Comparison of ENCODE assay signal across 11 mouse cellular contexts in the genomic region with DNA sequence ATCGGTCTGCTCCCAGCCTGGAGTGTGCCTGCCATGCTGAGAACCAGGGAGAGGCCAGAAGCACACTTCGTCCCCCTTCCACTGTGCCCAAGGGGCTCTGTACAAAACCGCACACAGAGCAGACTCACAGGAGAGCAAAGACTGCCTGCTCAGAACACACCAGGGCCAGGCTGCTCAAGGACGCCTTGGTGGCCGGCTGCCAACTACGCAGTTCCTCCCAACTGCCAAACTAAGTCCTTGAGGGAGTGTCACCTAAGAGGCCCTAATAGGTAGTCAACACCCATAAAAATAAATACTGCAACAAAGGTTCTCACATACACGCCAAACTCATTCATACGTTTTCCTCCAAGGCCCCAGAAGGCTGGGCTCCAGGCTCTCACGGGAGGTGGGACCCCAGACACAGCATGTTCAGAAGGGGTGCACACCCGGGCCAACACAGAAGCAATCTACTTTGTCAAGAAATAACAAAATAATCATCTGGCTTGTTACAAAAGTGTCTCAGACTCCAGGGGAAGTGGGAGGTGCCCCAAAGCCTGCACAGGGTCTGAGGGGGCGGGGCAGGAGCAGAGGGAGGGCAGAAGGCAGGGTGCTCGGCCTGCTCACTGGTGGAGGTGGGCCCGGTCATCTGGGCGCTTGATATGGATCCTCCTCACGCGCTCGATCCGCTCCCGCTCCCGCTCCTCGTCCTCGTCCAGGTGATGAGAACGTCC. TPM values are rescaled to one million over a fixed set of nuclear protein-coding genes. Genes with fewer than 3 reads are reported as not detected.
A peak's percentile ranks its signal among the peaks of the same experiment; 100 is the strongest.
DNase-seq lines count a peak whose midpoint lies in the region; ATAC-seq lines count a peak whose summit lies in the region.
"Had no signal": no experiment of that assay in that cellular context is flagged by ENCODE, and none has a peak within 500 bp of the region (broad histone marks: within the 10 kb centered on the region; RNA-seq: fewer than 3 reads in every experiment).

No protein-coding gene starts in this region.

- peaks cover 25% of the 10 kb centered on the region for H3K4me1 ChIP-seq in embryonic facial prominence, embryonic 13.5 days
- peaks cover 27% of the 10 kb centered on the region for H3K4me1 ChIP-seq in limb, embryonic 13.5 days
- H3K4me1 ChIP-seq in stomach, embryonic 14.5 days (ENCODE audit: control insufficient read depth, insufficient read depth, low read length), result peaks cover 18% of the 10 kb centered on the region
- H3K4me1 ChIP-seq in neural tube, embryonic 15.5 days, result peaks cover 14% of the 10 kb centered on the region

- H3K27me3 ChIP-seq in embryonic facial prominence, embryonic 13.5 days, result no peaks in the 10 kb centered on the region
- no peaks in the 10 kb centered on the region for H3K27me3 ChIP-seq in limb, embryonic 13.5 days
- H3K27me3 ChIP-seq in stomach, embryonic 14.5 days (ENCODE audit: control insufficient read depth, insufficient read depth, low read length), result no peaks in the 10 kb centered on the region
- H3K27me3 ChIP-seq in neural tube, embryonic 15.5 days (replicated peaks), result no peaks in the 10 kb centered on the region

- no peak overlapping the region for H3K4me2 ChIP-seq in embryonic facial prominence, embryonic 13.5 days
- H3K4me2 ChIP-seq in limb, embryonic 13.5 days (replicated peaks), result no peak overlapping the region
- no peak overlapping the region for H3K4me2 ChIP-seq in stomach, embryonic 14.5 days (replicated peaks; ENCODE audit: low read depth, low read length)
- H3K4me2 ChIP-seq in neural tube, embryonic 15.5 days, result no peak overlapping the region
- H3K4me2 ChIP-seq: liver, embryonic 11.5 days had no signal

- H3K4me3 ChIP-seq in embryonic facial prominence, embryonic 13.5 days, result no peak overlapping the region
- no peak overlapping the region for H3K4me3 ChIP-seq in limb, embryonic 13.5 days
- H3K4me3 ChIP-seq in stomach, embryonic 14.5 days (ENCODE audit: low read depth, low read length), result no peak overlapping the region
- no peak overlapping the region for H3K4me3 ChIP-seq in neural tube, embryonic 15.5 days (replicated peaks)
- H3K4me3 ChIP-seq: myocyte had no signal

- H3K9ac ChIP-seq in embryonic facial prominence, embryonic 13.5 days, result 0 out of 2 replicates have a peak overlapping the region, but pooled peaks have one; percentile 3
- H3K9ac ChIP-seq in limb, embryonic 13.5 days, result no peak overlapping the region
- no peak overlapping the region for H3K9ac ChIP-seq in stomach, embryonic 14.5 days (replicated peaks; ENCODE audit: low read depth, low read length)
- H3K9ac ChIP-seq in neural tube, embryonic 15.5 days (replicated peaks), result no peak overlapping the region

- no peaks in the 10 kb centered on the region for H3K9me3 ChIP-seq in embryonic facial prominence, embryonic 13.5 days
- no peaks in the 10 kb centered on the region for H3K9me3 ChIP-seq in limb, embryonic 13.5 days
- no peaks in the 10 kb centered on the region for H3K9me3 ChIP-seq in stomach, embryonic 14.5 days (ENCODE audit: control insufficient read depth, low read depth, low read length)
- H3K9me3 ChIP-seq in neural tube, embryonic 15.5 days (replicated peaks), result no peaks in the 10 kb centered on the region

- 0 out of 2 replicates have a peak overlapping the region, but pooled peaks have one; percentile 7 for H3K27ac ChIP-seq in embryonic facial prominence, embryonic 13.5 days
- H3K27ac ChIP-seq in limb, embryonic 13.5 days, result peak overlapping the region; percentile 69; the same call in 1 of the 2 replicates
- peak overlapping the region; percentile 79 for H3K27ac ChIP-seq in stomach, embryonic 14.5 days (ENCODE audit: low read length)
- H3K27ac ChIP-seq in neural tube, embryonic 15.5 days (replicated peaks), result no peak overlapping the region

- DNase-seq in kidney, postnatal 10 days, result peak; percentile 65
- no peak for DNase-seq in kidney, adult 11 months
- DNase-seq in T-cell, adult 2 months (ENCODE audit: low spot score), result no peak
- no peak for DNase-seq in gastrocnemius, adult 18-20 months (ENCODE audit: low spot score)

- 87% methylated on average over 23 of the region's 23 CpGs for WGBS in embryonic facial prominence, embryonic 13.5 days
- 87% methylated on average over 23 of the region's 23 CpGs for WGBS in limb, embryonic 13.5 days
- WGBS in stomach, embryonic 14.5 days, result 76% methylated on average over 23 of the region's 23 CpGs
- 89% methylated on average over 23 of the region's 23 CpGs for WGBS in neural tube, embryonic 15.5 days

- no peak for ATAC-seq in embryonic facial prominence, embryonic 13.5 days (ENCODE audit: insufficient number of reproducible peaks, insufficient read depth, low FRiP score, low TSS enrichment, low read depth)
- ATAC-seq in limb, embryonic 13.5 days (ENCODE audit: low FRiP score, low read depth), result peak; percentile 62; the same call in 1 of the 2 replicates
- ATAC-seq in stomach, embryonic 14.5 days (ENCODE audit: insufficient number of reproducible peaks, insufficient read depth, low FRiP score, low read depth), result peak; percentile 88
- no peak for ATAC-seq in neural tube, embryonic 15.5 days (ENCODE audit: low FRiP score)
- ATAC-seq: hindbrain, embryonic 16.5 days had no signal

- peaks cover 96% of the 10 kb centered on the region for H3K36me3 ChIP-seq in embryonic facial prominence, embryonic 13.5 days
- peaks cover 98% of the 10 kb centered on the region for H3K36me3 ChIP-seq in limb, embryonic 13.5 days
- peaks cover 76% of the 10 kb centered on the region for H3K36me3 ChIP-seq in stomach, embryonic 14.5 days (ENCODE audit: control insufficient read depth, insufficient read depth, low read length)
- peaks cover 88% of the 10 kb centered on the region for H3K36me3 ChIP-seq in neural tube, embryonic 15.5 days

RNA-seq across cellular contexts. Expression of gene Kctd10, which starts 15.1 kb away (rescaled TPM):
- polyA plus RNA-seq in embryonic facial prominence, embryonic 13.5 days (2015; fragmentation: Nextera tagmentation; extraction: Ambion mirVana), result 108 and 110 TPM in 2 replicates
- polyA plus RNA-seq in limb, embryonic 13.5 days (2015; fragmentation: Nextera tagmentation; extraction: Ambion mirVana), result 87.3 and 90.6 TPM in 2 replicates
- 111 and 125 TPM in 2 replicates for polyA plus RNA-seq in stomach, embryonic 14.5 days (2014; fragmentation: Nextera tagmentation; extraction: Ambion mirVana)
- 50.5 and 63.8 TPM in 2 replicates for polyA plus RNA-seq in neural tube, embryonic 15.5 days (2015; fragmentation: Nextera tagmentation; extraction: Ambion mirVana)
- total RNA-seq in gastrocnemius, adult 18-20 months (2021), result 10 to 100 TPM; 15.2 to 21.4 TPM

RNA-seq across cellular contexts. Expression of gene Ube3b, which starts 15.2 kb away (rescaled TPM):
- 41.4 and 43.4 TPM in 2 replicates for polyA plus RNA-seq in embryonic facial prominence, embryonic 13.5 days (2015; fragmentation: Nextera tagmentation; extraction: Ambion mirVana)
- polyA plus RNA-seq in limb, embryonic 13.5 days (2015; fragmentation: Nextera tagmentation; extraction: Ambion mirVana), result 42.1 and 46.0 TPM in 2 replicates
- polyA plus RNA-seq in stomach, embryonic 14.5 days (2014; fragmentation: Nextera tagmentation; extraction: Ambion mirVana), result 46.3 and 51.6 TPM in 2 replicates
- polyA plus RNA-seq in neural tube, embryonic 15.5 days (2015; fragmentation: Nextera tagmentation; extraction: Ambion mirVana), result 35.5 and 39.5 TPM in 2 replicates
- 100 to 1,000 TPM; 108 to 115 TPM for total RNA-seq in gastrocnemius, adult 18-20 months (2021)

Comparison
In these comparisons a context has a peak if more than half of its experiments do, and no peak if none do; other contexts are left out.
1. ATAC-seq: peak in limb, embryonic 13.5 days (single experiment) and stomach, embryonic 14.5 days (single experiment); none in embryonic facial prominence, embryonic 13.5 days (single experiment) and neural tube, embryonic 15.5 days (single experiment).